Mouse (Mus musculus): Measurements from ENCODE around the gene 4933427D14Rik. TPM values are rescaled to one million over a fixed set of nuclear protein-coding genes. Genes with fewer than 3 reads are reported as not detected.

Gene 4933427D14Rik
- total RNA-seq (2023), result 17.2 TPM

DNA sequence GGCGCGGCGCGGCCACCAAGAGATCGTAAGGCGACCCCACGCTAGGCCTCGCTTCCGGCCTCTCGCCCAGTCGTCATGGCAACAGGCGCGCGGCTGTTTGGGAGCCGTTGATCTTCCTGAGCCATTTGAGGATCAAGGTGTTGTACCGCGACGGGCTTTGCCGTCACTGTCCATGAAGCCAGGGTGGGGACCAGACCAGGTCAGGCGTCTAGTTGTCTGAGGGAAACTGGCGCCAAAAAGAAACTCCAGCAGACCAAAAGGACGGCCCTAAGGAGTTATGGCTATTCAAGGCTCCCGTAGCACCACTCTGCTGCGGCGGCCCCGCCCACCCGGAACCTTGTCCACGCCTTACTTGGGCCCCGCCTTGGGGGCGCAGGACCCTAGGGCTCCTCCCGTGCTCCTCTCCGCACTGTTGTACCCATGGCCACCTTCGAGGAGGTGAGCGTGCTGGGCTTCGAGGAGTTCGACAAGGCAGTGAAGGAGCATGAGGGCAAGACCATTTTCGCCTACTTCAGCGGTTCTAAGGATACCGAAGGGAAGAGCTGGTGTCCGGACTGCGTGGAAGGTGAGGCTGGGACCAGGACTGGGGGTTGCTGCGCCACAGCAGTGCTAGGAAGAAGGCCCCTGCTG, at the start of gene 4933427D14Rik, which contains the start of gene Txndc17:
TSS of gene 4933427D14Rik (minus strand) at position 256 of the 630 bp plus-strand sequence.
TSS of gene Txndc17 (plus strand) at position 344 of the 630 bp plus-strand sequence.

DNA sequence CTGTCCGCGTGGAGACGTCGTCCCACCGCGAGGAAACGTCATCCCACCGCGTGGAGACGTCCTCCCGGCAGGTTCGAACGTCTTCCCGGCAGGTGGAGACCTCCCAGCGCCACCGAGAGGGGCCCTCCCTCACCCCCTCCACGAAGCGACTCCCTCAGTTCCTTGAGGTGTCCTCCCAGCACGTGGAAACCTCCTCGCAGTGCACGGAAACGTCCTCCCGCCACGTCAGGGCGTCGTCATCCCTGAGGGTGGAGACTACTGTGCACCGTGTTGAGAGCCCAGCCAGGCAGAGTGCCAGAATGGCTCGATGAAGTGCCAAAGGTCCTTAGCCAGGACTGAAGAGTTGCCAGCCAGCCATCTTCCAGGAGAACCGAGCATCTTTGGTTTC, 8.1 kb upstream of the 4933427D14Rik start, which contains the start of gene Med31:
TSS of gene Med31 (minus strand) at position 183 of the 388 bp plus-strand sequence.

DNA sequence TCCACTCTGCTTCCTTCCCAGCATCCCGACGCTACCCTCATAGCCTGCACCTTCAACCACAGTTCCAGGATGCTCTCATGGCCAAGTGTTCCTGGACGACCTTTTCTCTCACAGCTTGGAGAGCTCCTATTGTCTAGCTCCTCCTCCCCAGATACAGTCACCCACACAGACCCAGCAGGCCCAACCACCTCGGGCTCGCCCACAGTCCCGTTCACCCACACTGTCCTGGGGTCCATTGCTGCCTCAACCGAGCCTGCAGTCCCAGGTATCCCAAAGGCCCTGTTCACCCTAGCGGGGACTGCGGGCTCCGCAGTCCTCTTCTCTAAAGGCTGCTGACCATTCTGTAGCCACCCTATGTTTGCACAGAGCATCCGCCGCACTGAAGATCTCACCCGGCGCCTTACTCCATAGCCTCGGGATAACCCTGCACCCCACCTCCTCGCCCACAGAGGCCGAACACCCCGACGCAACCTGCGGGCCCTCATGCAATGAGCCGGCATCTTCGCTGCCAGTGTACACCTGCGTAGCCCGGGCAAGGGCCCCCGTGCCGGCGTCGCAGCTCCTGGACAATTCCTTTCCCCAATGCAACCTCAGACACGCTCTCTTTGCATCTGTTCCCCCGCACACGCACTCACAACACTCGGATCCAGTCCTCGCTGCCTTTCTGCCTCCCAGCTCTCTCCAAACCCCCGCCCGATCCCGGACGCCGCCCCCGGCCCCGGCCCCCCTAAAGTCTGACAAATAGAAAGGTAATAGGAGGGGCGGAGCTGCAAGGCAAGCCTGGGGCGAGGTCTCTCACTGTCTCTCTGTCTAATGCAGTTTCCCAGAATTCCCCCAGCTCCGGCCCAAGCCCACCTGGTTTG, 687 bp downstream of the 4933427D14Rik start, which contains the start of gene Gm43951:
TSS of gene Gm43951 (minus strand) at position 500 of the 863 bp plus-strand sequence.

DNA sequence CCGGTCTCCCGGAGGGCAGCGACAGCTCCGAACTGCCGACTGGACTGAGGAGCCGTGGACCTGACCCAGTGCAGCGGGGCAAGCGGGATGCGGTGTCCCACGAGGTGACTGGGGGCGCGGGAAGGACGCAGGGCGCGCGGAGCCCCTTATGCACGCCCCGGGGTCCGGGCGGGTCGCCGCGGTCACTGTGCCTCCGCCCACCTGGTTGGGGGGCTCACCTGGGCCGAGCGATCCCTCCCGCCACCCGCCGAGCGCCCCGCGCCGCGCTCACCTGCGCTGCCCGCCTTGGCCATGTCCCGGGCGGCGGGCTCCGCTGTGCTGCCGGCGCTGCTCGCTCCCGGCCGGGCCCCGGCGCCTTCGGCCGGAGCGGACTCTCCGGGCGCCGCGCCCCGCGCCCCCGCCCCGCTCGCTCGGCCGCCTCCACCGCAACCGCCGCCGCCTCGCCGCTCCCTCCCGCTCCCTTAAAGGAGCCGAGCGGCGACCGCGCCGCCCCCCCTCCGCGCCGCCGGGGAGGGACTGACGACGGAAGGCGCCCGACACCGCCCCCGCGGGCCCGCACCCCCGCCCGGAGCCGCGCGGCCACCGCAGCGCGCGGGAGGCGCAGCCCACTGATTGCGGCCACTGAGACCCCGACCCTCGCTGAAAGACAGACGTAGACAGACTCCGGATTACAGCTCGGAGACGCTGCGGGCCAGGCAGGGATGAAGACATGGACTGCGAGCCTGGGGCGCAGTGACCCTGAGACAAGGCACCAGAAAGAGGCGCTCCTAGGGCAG, 71.7 kb downstream of the 4933427D14Rik start, which contains the start of gene Pitpnm3:
TSS of gene Pitpnm3 (minus strand) at position 396 of the 776 bp plus-strand sequence.

Other genes starting within 250 kb of the 4933427D14Rik start
- not detected for gene Aipl1, start 169.9 kb downstream of the 4933427D14Rik start, total RNA-seq (2023)
- gene Pimreg, start 165.4 kb downstream of the 4933427D14Rik start, total RNA-seq (2023), result 0.83 TPM
- gene Pitpnm3, start 71.7 kb downstream of the 4933427D14Rik start, total RNA-seq (2023), result 0.46 TPM
- gene Gm43951, start 619 bp downstream of the 4933427D14Rik start, total RNA-seq (2023), result 1.9 TPM
- gene Txndc17, start 88 bp upstream of the 4933427D14Rik start, total RNA-seq (2023), result 23.3 TPM
- gene Med31, start 8.1 kb upstream of the 4933427D14Rik start, total RNA-seq (2023), result 24.3 TPM
- not detected for gene Slc13a5, start 59.8 kb upstream of the 4933427D14Rik start, total RNA-seq (2023)
- gene Xaf1, start 94.2 kb upstream of the 4933427D14Rik start, total RNA-seq (2023), result 52.1 TPM
- 0.31 TPM for gene Fbxo39, start 107.0 kb upstream of the 4933427D14Rik start, total RNA-seq (2023)
- gene Tekt1, start 155.0 kb upstream of the 4933427D14Rik start, total RNA-seq (2023), result not detected
- 0.24 TPM for gene Smtnl2, start 204.3 kb upstream of the 4933427D14Rik start, total RNA-seq (2023)
- gene Ggt6, start 228.1 kb upstream of the 4933427D14Rik start, total RNA-seq (2023), result not detected
- gene Mybbp1a, start 233.9 kb upstream of the 4933427D14Rik start, total RNA-seq (2023), result 168 TPM